Mouse (Mus musculus) spleen, adult 2 months (tissue): ENCODE data around the gene Unc45b. TPM values are rescaled to one million over a fixed set of nuclear protein-coding genes. Genes with fewer than 3 reads are reported as not detected.

Experiments
- DNase-seq, 2 experiments: peaks; one replicate each; pipeline versions ENCODE4 v3.0.0 to v3.0.0-alpha.2; 2012 to 2021; ENCODE audit warnings: low spot score in 2 of 2, low read depth in 1 of 2
- H3K27ac ChIP-seq: fragments of 200-500 bp; 2 replicates; pipeline ENCODE4 v1.5.1; 2012; ENCODE audit warnings: low read length, inconsistent platforms; ENCODE audit not compliant: insufficient read depth
- H3K27me3 ChIP-seq: fragments of 200-500 bp; 2 replicates; pipeline ENCODE4 v1.6.1; 2012; ENCODE audit warnings: mild to moderate bottlenecking, moderate library complexity, low read length, inconsistent platforms; ENCODE audit not compliant: control insufficient read depth, insufficient read depth
- H3K36me3 ChIP-seq: fragments of 200-500 bp; 2 replicates; pipeline ENCODE4 v1.6.1; 2012; ENCODE audit warnings: mild to moderate bottlenecking, low read length, inconsistent platforms; ENCODE audit not compliant: control insufficient read depth, insufficient read depth
- H3K4me1 ChIP-seq: fragments of 200-500 bp; 2 replicates; pipeline ENCODE4 v1.6.1; 2011; ENCODE audit warnings: inconsistent platforms; ENCODE audit not compliant: control insufficient read depth, insufficient read depth, insufficient read length
- H3K4me3 ChIP-seq: fragments of 200-500 bp; 2 replicates; pipeline ENCODE4 v1.5.1; 2011; ENCODE audit warnings: mild to moderate bottlenecking, inconsistent platforms; ENCODE audit not compliant: insufficient read depth, insufficient read length; ENCODE audit errors: extremely low read depth
- CTCF ChIP-seq: fragments of 200-500 bp; IDR thresholded peaks from 2 replicates; pipeline ENCODE4 v1.5.1; 2011; ENCODE audit warnings: mild to moderate bottlenecking, inconsistent platforms; ENCODE audit not compliant: insufficient read depth, insufficient read length, insufficient replicate concordance; ENCODE audit errors: extremely low read depth
- POLR2A ChIP-seq: fragments of 200-500 bp; IDR thresholded peaks from 2 replicates; pipeline ENCODE4 v1.6.1; 2011; ENCODE audit warnings: low read depth, low read length, inconsistent platforms
- WGBS: fragments of 180-500 bp; shearing (Covaris S2); methylation state at CpG from one replicate; pipeline ENCODE4 v1.1.7; 2018; 5-methylcytosine and 5-hydroxymethylcytosine counted together
- polyA plus RNA-seq: library from polyadenylated mRNA; depleted of rRNA; stranded (reverse); fragments of >200 nt; gene quantifications from 2 replicates; pipeline ENCODE4 v1.2.3, GENCODE M21; 2012

The Unc45b gene
- polyA plus RNA-seq, 1 experiment: 0.82 TPM

DNA sequence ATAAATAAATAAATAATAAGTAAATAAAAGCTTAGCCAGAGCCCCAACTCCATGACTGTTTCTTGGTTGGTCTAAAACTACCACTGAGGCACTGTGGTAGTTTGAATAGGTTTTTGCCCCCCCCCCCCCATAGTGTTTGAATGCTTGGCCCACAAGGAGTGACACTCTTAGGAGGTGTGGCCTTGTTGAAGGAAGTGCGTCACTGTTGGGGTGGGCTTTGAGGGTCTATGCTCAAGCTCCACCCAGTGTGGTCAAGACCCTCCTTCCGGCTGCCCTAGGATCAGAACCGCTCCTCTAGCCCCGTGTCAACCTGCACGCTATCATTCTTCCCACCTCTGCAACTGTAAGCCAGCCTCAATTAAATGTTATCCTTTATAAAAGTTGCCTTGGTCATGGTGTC, 34.7 kb upstream of the Unc45b start:
- 98% methylated on average over 5 of the region's 5 CpGs for WGBS
- H3K27ac ChIP-seq: no peak overlapping the region
- no peaks in the 10 kb centered on the region for H3K4me1 ChIP-seq
- DNase-seq: no peak
- TF ChIP-seq CTCF: no peak
- TF ChIP-seq POLR2A: no peak
- no peaks in the 10 kb centered on the region for H3K27me3 ChIP-seq
- H3K4me3 ChIP-seq: no peak overlapping the region
- H3K36me3 ChIP-seq: peaks cover 5% of the 10 kb centered on the region

DNA sequence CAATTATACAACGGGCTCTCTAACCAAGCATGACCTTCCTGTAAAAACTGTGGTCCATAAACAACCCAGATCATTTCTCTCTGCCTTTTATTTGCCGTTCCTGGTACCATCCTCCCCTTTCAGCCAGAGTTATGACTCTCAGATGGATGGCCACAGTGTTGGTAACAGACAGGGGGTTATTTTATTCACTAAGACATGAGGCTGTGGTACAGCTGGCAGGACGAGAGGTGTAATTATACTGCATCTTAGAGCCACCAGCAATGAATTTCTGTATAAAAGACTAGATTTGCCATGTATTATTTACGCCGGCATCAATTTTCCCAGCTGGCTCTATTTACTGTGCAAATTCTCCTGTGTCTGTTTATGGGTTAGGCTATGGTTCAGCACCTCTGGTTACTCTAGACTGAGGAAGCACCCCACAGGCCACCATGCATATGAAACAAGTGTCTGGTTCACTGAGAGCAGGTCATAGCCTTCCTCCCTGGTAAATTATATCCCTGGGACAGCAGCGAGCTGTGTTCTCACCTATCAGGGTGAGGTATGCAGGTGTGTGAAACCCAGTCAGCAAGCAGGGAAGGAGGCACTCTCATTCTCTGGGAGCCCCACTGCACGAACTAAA, 32.5 kb upstream of the Unc45b start:
- H3K36me3 ChIP-seq: peaks cover 15% of the 10 kb centered on the region
- WGBS: 87% methylated on average over 7 of the region's 7 CpGs
- no peak for TF ChIP-seq POLR2A
- TF ChIP-seq CTCF: no peak

DNA sequence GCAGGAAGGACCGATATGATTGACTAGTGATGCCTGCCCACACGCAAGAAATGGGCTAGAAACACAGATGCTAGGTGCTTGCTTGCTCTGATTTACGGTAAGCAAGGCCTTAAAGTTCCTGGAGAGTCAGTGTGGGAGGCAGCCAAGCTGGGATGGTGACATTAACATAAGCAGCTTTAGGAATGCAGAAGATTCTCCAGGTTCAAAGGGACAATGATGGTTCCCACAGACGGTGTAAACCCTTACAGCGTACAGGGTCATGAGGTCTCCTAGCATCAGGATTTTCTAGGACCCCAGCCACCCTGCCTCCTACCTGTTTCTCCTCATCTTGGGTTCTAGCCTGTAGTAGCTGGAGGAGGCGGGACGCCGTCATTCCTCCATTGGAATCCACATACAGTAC, 27.2 kb upstream of the Unc45b start:
- Histone ChIP-seq H3K4me1 (no peaks in the 10 kb centered on the region), H3K27ac (no peak overlapping the region), H3K27me3 (no peaks in the 10 kb centered on the region), H3K4me3 (no peak overlapping the region), H3K36me3 (peaks cover 21% of the 10 kb centered on the region)
- TF ChIP-seq POLR2A (no peak), CTCF (no peak)
- no peak for DNase-seq
- WGBS: 96% methylated on average over 8 of the region's 8 CpGs

More for the DNA sequence above, 32.5 kb upstream of the Unc45b start:
- Histone ChIP-seq H3K27ac (no peak overlapping the region), H3K27me3 (no peaks in the 10 kb centered on the region), H3K4me3 (no peak overlapping the region), H3K4me1 (no peaks in the 10 kb centered on the region)
- no peak for DNase-seq

DNA sequence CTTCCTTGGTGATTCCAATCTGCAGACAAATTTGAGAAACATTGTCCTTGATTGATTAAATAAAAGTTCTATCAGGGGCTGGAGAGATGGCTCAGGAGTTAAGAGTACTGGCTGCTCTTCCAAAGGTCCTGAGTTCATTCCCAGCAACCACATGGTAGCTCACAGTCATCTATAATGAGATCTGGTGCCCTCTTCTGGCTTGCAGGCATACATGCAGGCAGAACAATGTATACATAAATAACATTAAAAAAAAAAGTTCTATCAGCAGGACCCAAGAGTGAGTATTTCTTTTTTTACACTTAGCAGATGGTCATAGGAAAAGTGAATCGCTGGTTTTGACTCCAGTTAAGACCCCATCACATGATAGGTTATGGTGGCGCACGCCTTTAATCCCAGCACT, 23.8 kb upstream of the Unc45b start:
- Histone ChIP-seq H3K4me3 (no peak overlapping the region), H3K4me1 (no peaks in the 10 kb centered on the region; the same call in 1 of the 2 replicates), H3K27ac (no peak overlapping the region), H3K27me3 (no peaks in the 10 kb centered on the region), H3K36me3 (peaks cover 13% of the 10 kb centered on the region)
- no peak for TF ChIP-seq CTCF
- no peak for DNase-seq
- 92% methylated on average over 3 of the region's 3 CpGs for WGBS

DNA sequence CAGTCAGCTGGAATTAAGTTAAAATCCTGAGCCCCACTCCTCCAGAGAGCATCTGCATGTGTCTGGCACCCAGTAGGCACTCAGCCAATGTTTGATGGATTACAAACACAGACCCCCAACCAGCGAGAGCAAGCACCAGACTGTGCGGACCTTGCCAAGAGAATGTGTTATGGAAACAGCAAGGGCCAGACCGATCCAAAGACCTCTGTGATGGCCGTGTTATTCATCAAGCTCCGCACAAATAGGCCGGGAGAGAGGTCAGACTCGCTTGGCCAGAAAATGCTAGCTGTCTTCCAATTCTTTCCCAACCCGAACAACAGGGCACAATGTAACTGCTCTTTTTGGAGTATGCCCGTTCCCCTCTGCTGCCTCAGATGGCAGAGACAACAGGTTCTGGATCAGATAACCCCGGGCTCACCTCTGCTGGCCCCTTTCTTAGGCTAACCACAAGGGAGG, 21.8 kb upstream of the Unc45b start:
- no peak overlapping the region for H3K4me3 ChIP-seq
- WGBS: 84% methylated on average over 10 of the region's 10 CpGs
- H3K4me1 ChIP-seq: no peaks in the 10 kb centered on the region; the same call in 1 of the 2 replicates
- no peaks in the 10 kb centered on the region for H3K27me3 ChIP-seq
- H3K36me3 ChIP-seq: no peaks in the 10 kb centered on the region
- no peak for TF ChIP-seq CTCF
- TF ChIP-seq POLR2A: no peak
- no peak for DNase-seq
- no peak overlapping the region for H3K27ac ChIP-seq

DNA sequence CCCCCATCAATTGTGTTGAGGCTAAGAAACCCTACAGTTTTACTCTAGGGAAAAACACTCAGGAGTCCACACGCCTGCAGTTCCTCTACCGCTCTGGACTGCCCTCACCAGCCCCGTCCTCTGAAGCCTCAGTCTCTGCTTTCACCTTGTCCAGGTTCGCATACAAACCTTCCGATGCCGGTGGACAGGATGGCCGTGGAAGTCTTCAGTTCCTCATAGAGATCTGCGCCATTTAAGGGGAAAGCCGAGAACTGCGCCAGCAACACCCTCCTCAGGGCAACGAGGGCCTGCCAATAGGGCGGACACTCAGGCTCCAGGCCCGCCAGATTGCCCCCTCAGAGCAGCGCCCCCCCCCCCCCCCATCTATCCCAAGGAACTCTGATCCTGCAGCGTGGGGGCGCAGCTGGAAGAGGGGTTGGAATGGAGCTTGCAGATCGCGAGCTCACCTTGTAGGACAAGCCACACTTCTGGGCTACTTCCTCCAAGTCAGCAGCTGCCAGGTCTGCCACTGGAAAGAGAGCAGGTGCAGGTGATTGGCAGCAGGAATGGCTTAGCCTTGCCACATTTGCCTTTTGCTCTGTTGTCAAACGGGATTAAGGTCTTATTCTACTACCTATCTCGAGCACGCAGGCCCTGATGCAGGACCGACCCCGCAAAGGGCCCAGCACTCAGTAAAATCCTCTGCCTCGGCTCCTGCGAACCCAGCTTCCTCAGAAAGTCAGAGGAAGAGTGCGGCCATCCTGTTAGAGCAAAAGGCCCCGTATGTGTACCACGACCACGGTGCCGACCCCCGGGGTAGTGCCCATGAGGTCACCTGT, 20.6 kb upstream of the Unc45b start:
- H3K36me3 ChIP-seq: no peaks in the 10 kb centered on the region
- no peaks in the 10 kb centered on the region for H3K27me3 ChIP-seq
- 2% methylated on average over 31 of the region's 31 CpGs for WGBS
- H3K4me3 ChIP-seq: peak overlapping the region; percentile 87
- no peak for DNase-seq
- H3K27ac ChIP-seq: peak overlapping the region; percentile 71
- H3K4me1 ChIP-seq: no peaks in the 10 kb centered on the region; the same call in 1 of the 2 replicates
- TF ChIP-seq CTCF (no peak), POLR2A (no peak)
